Mouse (Mus musculus): Measurements from ENCODE around the gene Unc13c.

DNA sequence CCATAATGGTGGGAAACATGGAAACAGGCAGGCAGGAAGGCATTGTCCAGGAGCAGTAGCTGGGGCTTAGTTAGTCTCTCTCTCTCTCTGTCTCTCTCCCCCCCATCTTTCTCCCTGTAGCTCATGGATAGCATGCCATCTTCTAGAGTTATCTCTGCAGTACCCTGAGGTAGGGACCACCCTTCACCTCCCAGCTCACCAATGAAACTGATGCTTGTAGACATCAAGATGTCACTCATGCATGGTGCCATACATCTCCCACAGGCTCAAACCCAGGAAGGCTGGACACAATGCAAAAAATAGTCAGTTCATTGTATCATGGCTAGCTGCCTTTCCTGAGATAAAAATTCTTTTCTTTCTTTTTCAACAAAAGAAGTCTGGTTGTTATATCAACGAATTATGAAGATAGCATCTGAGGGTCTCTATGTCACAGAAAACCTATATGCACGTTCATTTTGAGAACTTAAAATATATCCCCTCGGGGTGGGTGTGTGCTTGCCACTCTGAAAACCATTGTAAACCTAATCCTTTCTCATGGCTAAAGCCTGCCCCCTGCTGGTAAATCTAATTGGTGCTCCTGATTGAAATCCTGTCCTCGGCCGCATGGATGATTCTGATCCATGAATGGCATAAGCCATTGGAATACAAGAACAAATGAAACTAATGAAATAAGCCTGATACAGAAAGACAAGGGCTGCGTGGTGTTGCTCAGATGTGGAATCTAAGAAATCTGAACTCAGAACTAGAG is 14.0 kb upstream of the Unc13c start:
- TF ChIP-seq CTCF (IDR thresholded peaks at IDR 0.05; ENCODE audit: low read depth) (peak; percentile 86), EP300 (IDR thresholded peaks at IDR 0.05; ENCODE audit: low read depth) (no peak)
